Mouse (Mus musculus): ENCODE measurements around the gene Tecr.

GRCm38 (mm10) chr8:83594167-83595049, 13.4 kb downstream of the Tecr start:
- peak; percentile 40 for TF ChIP-seq POLR2A (IDR thresholded peaks at IDR 0.05; ENCODE audit: insufficient read depth, low read length)
- TF ChIP-seq CTCF (IDR thresholded peaks at IDR 0.05; ENCODE audit: low read depth, low read length): no peak

Data from ES-Bruce4 (cell line).